Mouse (Mus musculus) lung, embryonic 15.5 days (tissue): ENCODE results near the gene Susd2. TPM values are rescaled to one million over a fixed set of nuclear protein-coding genes. Genes with fewer than 3 reads are reported as not detected.

Experiments
- ATAC-seq: fragments of 200-750 bp; cut with Nextera tagmentation; 2 replicates; pipeline ENCODE4 v1.8.0; 2017; ENCODE audit warnings: moderate number of reproducible peaks, borderline replicate concordance; ENCODE audit not compliant: low FRiP score, low TSS enrichment; ENCODE audit errors: extremely low read depth
- H3K27ac ChIP-seq: fragments of 300-500 bp; sonication (generic); 2 replicates; pipeline ENCODE4 v1.5.1; 2015; ENCODE audit warnings: moderate library complexity, mild to moderate bottlenecking, inconsistent platforms
- H3K27me3 ChIP-seq: fragments of 300-500 bp; sonication (generic); 2 replicates; pipeline ENCODE4 v1.6.1; 2015; ENCODE audit warnings: inconsistent platforms
- H3K36me3 ChIP-seq: fragments of 300-500 bp; sonication (generic); 2 replicates; pipeline ENCODE4 v1.6.1; 2015; ENCODE audit warnings: inconsistent platforms
- H3K4me1 ChIP-seq: fragments of 300-500 bp; sonication (generic); 2 replicates; pipeline ENCODE4 v1.6.1; 2015; ENCODE audit warnings: inconsistent platforms
- H3K4me2 ChIP-seq: fragments of 300-500 bp; sonication (generic); 2 replicates; pipeline ENCODE4 v1.6.1; 2015; ENCODE audit warnings: inconsistent platforms, mild to moderate bottlenecking, moderate library complexity
- H3K4me3 ChIP-seq: fragments of 300-500 bp; sonication (generic); 2 replicates; pipeline ENCODE4 v1.5.1; 2015; ENCODE audit warnings: mild to moderate bottlenecking, inconsistent platforms
- H3K9ac ChIP-seq: fragments of 300-500 bp; sonication (generic); 2 replicates; pipeline ENCODE4 v1.6.1; 2015; ENCODE audit warnings: inconsistent platforms
- H3K9me3 ChIP-seq: fragments of 300-500 bp; sonication (generic); 2 replicates; pipeline ENCODE4 v1.6.1; 2016; ENCODE audit warnings: inconsistent platforms
- WGBS: fragments of 180-500 bp; shearing (Covaris S2); methylation state at CpG from one replicate; pipeline ENCODE4 v1.1.7; 2015; 5-methylcytosine and 5-hydroxymethylcytosine counted together
- polyA plus RNA-seq: library from polyadenylated mRNA; unstranded; fragments of >200 nt; fragmentation: Nextera tagmentation; extraction: Ambion mirVana; gene quantifications from 2 replicates; pipeline ENCODE4 v1.2.1, GENCODE M21; 2015

The Susd2 gene
- 6.2 and 8.6 TPM in 2 replicates for polyA plus RNA-seq

DNA sequence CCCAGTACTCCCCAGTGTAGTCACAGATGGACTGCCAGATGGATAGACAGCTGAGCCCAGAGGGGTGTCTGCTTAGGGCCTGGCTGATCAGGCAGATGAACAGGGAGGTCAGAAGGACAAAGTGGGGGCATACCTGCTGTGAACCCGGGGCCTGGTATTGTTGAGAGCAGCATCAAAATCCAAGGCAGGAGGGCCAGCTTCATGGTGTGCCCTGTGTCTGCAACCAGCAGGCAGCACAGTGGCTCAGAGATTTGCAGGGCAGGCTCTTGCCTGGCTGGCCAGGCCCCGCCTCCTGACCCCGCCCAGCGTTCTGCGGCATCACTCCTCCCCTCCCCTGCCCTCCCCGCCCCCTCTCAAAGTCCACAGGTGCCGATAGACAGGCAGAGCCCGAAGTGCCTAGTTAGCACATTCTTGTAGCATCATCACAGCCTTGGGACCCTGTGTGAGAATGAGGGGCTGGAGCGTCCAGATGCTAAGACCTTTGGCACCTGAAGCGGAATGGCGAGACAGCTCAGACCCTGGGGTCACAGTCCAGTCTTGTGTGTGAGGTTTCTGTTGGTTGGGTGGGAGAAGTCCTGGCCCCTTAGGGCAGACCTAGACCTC lies at the start of gene Susd2:
Gene Susd2 (minus strand): TSS at position 268 of the 603 bp plus-strand sequence.
- Histone ChIP-seq H3K27ac (no peak within 1 kb of the TSS), H3K27me3 (no peaks in the 10 kb centered on the region), H3K9ac (no peak within 1 kb of the TSS), H3K36me3 (0 out of 2 replicates have a peak, but pooled peaks cover 8% of the 10 kb centered on the region), H3K4me3 (no peak within 1 kb of the TSS), H3K4me2 (peak within 1 kb of the TSS; percentile 26; the same call in 1 of the 2 replicates), H3K4me1 (peaks cover 12% of the 10 kb centered on the region; the same call in 1 of the 2 replicates), H3K9me3 (no peaks in the 10 kb centered on the region)
- WGBS: 6% methylated on average over 11 of the region's 11 CpGs
- ATAC-seq: peak; percentile 33

DNA sequence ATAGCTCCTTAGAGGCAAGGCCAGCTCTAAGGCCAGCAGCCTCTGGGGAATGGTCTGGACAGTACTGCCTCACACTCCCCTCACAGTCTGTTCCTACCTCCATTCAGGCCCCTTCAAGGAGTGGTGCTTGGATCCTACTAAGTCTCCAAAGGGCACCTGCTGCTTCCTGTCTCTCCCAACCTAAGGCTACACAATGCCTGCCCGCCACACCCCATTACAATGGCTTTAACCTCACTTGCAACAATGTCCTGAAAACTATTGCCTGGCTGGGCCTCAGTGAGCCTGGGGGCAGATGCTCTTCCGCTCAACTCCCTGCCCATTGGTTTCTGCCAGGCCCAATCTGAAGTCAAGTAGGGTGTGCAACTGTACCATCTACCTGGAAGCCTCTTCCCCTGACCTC lies 44.8 kb upstream of the Susd2 start:
- no peak for ATAC-seq
- no peaks in the 10 kb centered on the region for H3K4me1 ChIP-seq
- no peaks in the 10 kb centered on the region for H3K9me3 ChIP-seq
- H3K27me3 ChIP-seq: no peaks in the 10 kb centered on the region
- H3K4me3 ChIP-seq: no peak overlapping the region
- 94% methylated on average over 2 of the region's 2 CpGs for WGBS
- no peak overlapping the region for H3K27ac ChIP-seq
- H3K36me3 ChIP-seq: peaks cover 18% of the 10 kb centered on the region
- no peak overlapping the region for H3K4me2 ChIP-seq
- H3K9ac ChIP-seq: no peak overlapping the region

DNA sequence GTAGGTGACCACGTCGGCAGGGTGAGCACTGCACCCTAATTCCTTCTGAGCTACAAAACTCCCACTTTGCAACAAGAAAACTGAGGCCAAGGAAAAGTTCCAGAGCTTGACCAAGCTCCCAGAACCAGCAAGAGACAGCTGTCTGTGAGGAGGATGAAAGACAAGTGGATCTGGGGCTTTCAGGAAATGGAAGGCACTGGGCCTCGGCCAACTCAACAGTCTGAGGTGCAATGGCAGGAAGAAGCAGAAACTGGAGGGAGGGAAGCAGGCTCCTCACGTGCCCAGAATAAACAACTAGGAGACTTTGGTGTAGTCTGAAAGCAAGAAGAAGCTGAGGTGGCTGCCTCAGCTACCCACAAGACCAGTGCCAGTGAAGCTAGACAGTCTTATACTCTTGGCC lies 42.9 kb upstream of the Susd2 start:
- 72% methylated on average over 4 of the region's 4 CpGs for WGBS
- ATAC-seq: no peak
- Histone ChIP-seq H3K4me3 (no peak overlapping the region), H3K36me3 (peaks cover 21% of the 10 kb centered on the region), H3K9ac (no peak overlapping the region), H3K27me3 (no peaks in the 10 kb centered on the region), H3K4me1 (no peaks in the 10 kb centered on the region), H3K27ac (no peak overlapping the region), H3K9me3 (no peaks in the 10 kb centered on the region), H3K4me2 (no peak overlapping the region)

DNA sequence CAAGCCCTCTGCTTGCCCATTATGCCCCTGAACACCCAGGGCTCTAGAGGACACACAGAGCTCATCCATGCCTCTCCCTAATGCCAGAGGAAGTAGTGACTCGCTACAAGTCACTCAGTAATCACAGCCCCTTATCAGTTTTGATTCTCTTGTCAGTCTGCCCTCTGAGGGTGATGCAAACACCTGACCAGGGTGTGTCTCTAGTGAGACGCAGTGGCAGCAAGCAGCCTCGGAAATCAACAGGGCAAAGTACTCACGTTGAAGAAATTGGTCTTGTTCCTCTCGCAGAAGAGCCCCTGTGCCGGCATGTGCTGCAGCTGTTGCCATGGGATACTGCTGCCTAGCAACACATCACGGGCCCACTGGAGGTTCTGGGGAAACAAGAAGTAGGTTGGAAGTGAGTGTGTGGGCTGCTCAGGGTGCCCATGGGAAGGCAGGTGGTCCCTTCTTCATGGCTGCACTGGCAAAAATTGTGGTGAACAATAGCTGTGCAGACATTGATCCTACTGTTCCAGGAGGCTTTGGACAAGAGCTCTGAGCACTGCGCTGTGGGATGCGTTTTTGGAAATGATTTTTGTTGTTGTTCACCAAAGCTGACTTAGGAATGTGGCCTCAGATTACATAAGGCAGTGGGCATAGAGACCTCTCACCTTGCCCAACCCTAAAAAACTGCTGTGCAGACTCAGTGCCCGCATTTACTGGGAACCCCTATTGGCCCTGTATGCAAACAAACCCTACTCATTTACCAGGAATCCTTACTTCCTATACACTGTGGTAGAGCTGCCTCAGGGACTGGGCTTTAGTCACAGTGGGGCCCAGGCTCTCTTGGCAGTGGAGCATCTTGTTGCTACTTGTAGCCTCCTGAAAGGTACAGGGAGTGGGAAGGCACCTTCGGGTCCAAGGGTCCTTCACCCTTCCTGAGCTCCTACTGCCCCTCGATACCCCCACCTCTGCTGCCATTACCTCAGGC lies 40.5 kb upstream of the Susd2 start:
- H3K27ac ChIP-seq: no peak overlapping the region
- H3K36me3 ChIP-seq: peaks cover 21% of the 10 kb centered on the region
- no peaks in the 10 kb centered on the region for H3K4me1 ChIP-seq
- no peak overlapping the region for H3K4me3 ChIP-seq
- no peaks in the 10 kb centered on the region for H3K27me3 ChIP-seq
- no peak overlapping the region for H3K9ac ChIP-seq
- H3K9me3 ChIP-seq: no peaks in the 10 kb centered on the region
- no peak for ATAC-seq
- H3K4me2 ChIP-seq: no peak overlapping the region
- WGBS: 53% methylated on average over 12 of the region's 12 CpGs

DNA sequence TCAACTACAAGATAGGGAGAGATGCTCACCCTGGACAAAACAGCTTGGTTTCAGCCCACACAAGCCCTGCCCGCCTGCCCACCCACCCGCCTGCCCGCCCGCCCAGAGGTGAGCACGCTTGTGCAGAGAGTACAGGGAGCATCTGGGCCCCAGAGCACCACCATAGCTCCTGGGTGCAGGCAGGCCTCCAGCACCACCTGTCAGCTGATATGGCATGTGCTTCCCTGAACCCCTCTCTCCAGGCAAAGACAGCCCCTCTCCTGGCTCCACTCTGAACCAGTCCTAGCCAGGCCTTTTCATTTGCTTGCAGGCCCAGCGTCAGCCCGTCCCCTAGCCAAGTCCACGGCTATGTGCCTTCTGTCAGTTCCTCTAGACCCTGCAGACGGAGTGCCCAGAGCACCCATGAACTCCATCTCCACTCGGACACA lies 36.8 kb upstream of the Susd2 start:
- ATAC-seq: no peak
- 90% methylated on average over 10 of the region's 10 CpGs for WGBS

DNA sequence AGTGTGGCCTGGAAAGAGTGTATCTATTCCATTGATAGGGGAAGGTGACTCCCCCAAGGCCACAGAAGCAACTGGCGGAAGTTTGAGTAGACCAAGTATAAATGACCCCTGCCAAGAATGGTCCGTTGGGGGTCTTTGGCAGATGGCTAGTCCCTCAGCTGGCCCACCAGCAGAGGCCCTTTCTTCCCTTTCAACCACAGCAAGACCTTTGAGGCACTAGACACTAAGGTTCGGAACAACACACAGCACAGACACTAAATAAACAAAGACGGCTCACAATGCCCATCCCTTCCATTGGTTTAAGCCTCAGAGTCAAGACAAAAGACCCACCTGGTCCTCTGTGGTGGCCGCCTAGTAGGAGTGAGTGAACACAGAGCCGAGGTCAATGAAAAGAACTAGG lies 35.4 kb upstream of the Susd2 start:
- WGBS: 88% methylated on average over 6 of the region's 6 CpGs
- H3K4me2 ChIP-seq: no peak overlapping the region
- H3K9me3 ChIP-seq: no peaks in the 10 kb centered on the region
- peaks cover 41% of the 10 kb centered on the region for H3K4me1 ChIP-seq
- no peaks in the 10 kb centered on the region for H3K27me3 ChIP-seq
- H3K4me3 ChIP-seq: no peak overlapping the region
- ATAC-seq: no peak
- H3K9ac ChIP-seq: no peak overlapping the region
- H3K36me3 ChIP-seq: peaks cover 17% of the 10 kb centered on the region
- H3K27ac ChIP-seq: no peak overlapping the region

More for the DNA sequence above, 36.8 kb upstream of the Susd2 start:
- Histone ChIP-seq H3K36me3 (peaks cover 21% of the 10 kb centered on the region), H3K27ac (no peak overlapping the region), H3K27me3 (no peaks in the 10 kb centered on the region), H3K9ac (no peak overlapping the region), H3K4me3 (no peak overlapping the region), H3K9me3 (no peaks in the 10 kb centered on the region), H3K4me1 (peaks cover 37% of the 10 kb centered on the region), H3K4me2 (no peak overlapping the region)

DNA sequence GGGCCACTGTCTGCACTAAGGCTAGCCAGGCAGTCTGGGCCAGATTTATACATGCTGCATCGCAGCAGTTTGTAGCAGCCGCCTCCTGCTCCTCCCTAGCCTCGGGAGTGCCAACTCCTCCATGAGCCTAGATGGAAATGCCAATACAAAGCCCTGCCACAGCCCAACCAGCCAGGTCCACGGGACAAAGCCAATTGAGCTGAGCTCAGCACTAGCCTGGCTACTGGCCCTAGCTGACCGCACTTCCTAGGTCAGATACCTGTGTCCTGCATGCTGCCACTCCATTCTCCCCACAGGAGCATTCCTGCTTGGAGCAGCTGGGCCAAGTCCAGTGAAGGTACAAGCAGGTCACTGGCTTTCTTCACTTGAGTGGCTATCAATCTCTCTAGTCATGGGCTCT lies 34.2 kb upstream of the Susd2 start:
- WGBS: 80% methylated on average over 5 of the region's 5 CpGs
- Histone ChIP-seq H3K36me3 (0 out of 2 replicates have a peak, but pooled peaks cover 5% of the 10 kb centered on the region), H3K27me3 (no peaks in the 10 kb centered on the region), H3K4me1 (peaks cover 41% of the 10 kb centered on the region), H3K27ac (peak overlapping the region; percentile 91), H3K9me3 (no peaks in the 10 kb centered on the region), H3K4me3 (no peak overlapping the region), H3K9ac (no peak overlapping the region), H3K4me2 (no peak overlapping the region)
- ATAC-seq: no peak

DNA sequence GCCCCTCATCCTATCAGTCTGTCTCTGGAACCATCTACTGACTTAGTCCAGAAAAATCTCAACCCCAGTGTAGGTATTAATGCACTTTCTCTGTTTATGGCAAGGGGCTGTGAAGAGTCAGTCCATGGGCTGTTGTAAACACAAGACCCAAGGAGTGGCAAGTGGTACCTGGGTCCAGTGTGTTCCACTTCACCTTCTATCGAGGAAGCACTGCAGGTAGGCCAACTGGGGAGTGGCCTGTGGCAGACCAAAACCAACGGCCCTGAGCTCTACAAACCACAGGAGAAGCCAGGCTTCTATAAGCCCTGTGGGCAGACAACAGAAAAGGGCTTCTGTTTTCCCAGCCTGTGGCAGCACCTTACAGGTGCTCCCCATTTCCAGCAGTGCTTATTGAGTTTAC lies 33.8 kb upstream of the Susd2 start:
- 66% methylated on average over 2 of the region's 2 CpGs for WGBS
- Histone ChIP-seq H3K27ac (peak overlapping the region; percentile 91), H3K9me3 (no peaks in the 10 kb centered on the region)

DNA sequence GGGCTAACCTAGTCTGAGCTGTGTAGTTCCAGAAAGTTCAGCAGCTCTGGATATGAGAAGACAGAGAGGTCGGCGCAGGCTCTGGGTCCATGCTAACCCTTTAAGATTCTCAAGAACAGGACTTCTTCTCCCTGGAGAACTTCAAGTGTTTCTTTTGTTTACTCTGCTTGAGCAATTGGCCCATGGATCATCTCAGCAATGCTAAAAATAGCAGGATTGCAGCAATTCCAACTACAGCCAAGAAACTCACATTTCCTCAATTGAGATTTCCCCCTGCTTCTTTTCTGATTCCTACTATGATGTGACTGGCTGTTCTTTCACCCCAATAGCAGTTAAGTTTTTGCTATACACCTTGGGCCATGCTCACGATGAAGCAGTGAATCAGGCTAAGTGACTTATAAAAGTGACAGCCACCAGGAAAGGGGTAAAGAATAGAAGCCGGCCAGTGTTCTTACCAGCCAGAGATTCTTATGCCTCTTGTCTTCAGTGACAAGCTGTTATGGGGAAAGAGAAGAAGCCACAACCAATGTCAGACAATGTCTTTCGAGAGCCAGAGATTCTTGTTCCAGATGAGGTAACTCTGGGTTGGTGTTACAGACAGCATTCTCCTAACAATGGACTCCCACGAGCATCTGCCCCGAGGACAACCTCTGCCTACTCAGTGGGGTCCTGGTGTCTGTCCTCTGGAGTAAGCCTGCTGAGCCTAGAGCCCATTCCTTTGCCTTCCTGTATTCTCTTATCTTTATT lies 33.2 kb upstream of the Susd2 start:
- WGBS: 42% methylated on average over 7 of the region's 7 CpGs
- Histone ChIP-seq H3K9me3 (no peaks in the 10 kb centered on the region), H3K27ac (peak overlapping the region; percentile 91), H3K9ac (0 out of 2 replicates have a peak overlapping the region, but pooled peaks have one; percentile 5), H3K27me3 (no peaks in the 10 kb centered on the region), H3K36me3 (0 out of 2 replicates have a peak, but pooled peaks cover 4% of the 10 kb centered on the region), H3K4me3 (no peak overlapping the region), H3K4me1 (peaks cover 41% of the 10 kb centered on the region), H3K4me2 (peak overlapping the region; percentile 19; the same call in 1 of the 2 replicates)
- peak; percentile 46; the same call in 1 of the 2 replicates for ATAC-seq

More for the DNA sequence above, 33.8 kb upstream of the Susd2 start:
- Histone ChIP-seq H3K4me3 (no peak overlapping the region), H3K9ac (no peak overlapping the region), H3K4me2 (peak overlapping the region; percentile 19; the same call in 1 of the 2 replicates), H3K27me3 (no peaks in the 10 kb centered on the region), H3K36me3 (0 out of 2 replicates have a peak, but pooled peaks cover 5% of the 10 kb centered on the region), H3K4me1 (peaks cover 41% of the 10 kb centered on the region)
- ATAC-seq: no peak

DNA sequence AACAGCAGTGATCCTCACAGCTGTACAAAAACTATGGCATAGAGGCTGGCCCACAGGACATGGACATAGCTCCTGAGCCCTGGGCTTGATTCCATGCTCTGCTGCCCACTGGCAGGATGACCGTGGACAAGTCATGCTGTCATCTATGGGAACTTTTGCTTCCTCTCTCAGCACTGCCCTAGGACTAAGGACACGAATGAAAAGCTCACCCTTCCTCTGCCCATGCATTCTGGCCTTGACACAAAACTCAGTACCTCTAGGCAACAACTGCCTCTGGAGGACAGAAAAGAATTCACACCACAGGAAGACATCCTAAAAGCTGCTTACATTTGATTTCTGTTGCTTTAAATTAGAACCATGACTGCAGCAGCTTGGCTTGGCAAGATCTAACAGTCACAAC lies 32.5 kb upstream of the Susd2 start:
- H3K9ac ChIP-seq: no peak overlapping the region
- no peaks in the 10 kb centered on the region for H3K9me3 ChIP-seq
- H3K27me3 ChIP-seq: no peaks in the 10 kb centered on the region
- no peak overlapping the region for H3K4me3 ChIP-seq
- 0 out of 2 replicates have a peak, but pooled peaks cover under 1% of the 10 kb centered on the region for H3K36me3 ChIP-seq
- peaks cover 41% of the 10 kb centered on the region for H3K4me1 ChIP-seq
- no peak; the same call in 1 of the 2 replicates for ATAC-seq
- peak overlapping the region; percentile 9; the same call in 1 of the 2 replicates for H3K4me2 ChIP-seq
- peak overlapping the region; percentile 91 for H3K27ac ChIP-seq
- 80% methylated on average over 2 of the region's 2 CpGs for WGBS

DNA sequence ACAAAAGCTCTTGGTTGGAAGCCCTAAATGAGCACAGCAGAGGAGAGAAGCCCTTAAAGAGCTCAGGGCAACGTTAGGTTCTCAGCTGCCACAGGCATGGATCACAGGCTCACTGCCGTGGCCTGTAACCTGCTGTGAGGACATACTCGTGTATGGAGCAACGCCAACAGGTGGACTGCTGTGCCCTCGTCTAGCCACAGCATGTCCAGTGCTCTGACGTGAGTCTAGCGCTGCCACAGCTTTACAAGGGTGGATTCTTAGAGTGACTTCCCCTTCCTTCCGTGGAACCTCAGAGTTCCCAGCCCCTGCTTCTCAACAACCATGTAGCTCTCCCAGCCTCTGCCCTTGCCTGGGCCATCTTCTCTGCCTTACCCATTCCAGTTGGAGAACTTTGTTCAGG lies 31.8 kb upstream of the Susd2 start:
- Histone ChIP-seq H3K4me3 (no peak overlapping the region), H3K36me3 (no peaks in the 10 kb centered on the region), H3K4me2 (no peak overlapping the region), H3K4me1 (peaks cover 41% of the 10 kb centered on the region), H3K9ac (no peak overlapping the region), H3K27me3 (no peaks in the 10 kb centered on the region), H3K9me3 (no peaks in the 10 kb centered on the region), H3K27ac (peak overlapping the region; percentile 91)
- WGBS: 82% methylated on average over 8 of the region's 8 CpGs
- ATAC-seq: no peak
